Mouse (Mus musculus): Measurements from ENCODE around the gene Tuba3a. TPM values are rescaled to one million over a fixed set of nuclear protein-coding genes. Genes with fewer than 3 reads are reported as not detected.
"Not testable (repeated sequence)": the region's sequence is repeated elsewhere in the genome, so short reads cannot be mapped to it uniquely, and the experiment has no call there.

The Tuba3a gene
- polyA plus RNA-seq, 1 experiment = not detected

DNA sequence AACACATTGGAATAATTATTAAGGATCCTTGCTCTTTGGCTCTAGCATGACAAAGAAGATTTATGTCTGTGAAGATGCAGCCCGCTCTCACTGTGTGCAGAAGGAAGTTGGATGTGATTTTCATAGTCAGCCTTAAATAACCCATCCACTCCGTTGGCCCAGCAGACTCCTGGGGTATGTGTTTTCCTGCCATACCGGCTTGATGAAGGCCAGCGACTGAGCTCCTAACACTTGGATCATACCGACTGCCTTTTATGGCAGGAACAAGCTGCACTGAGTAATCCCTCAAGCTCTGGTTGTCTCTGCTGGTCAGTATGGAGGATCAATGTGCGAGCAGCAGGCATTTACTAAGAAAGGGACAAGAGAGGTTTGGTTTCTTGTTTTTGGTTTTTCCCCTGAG is 19.6 kb upstream of the Tuba3a start:
- no peak for TF ChIP-seq POLR2A (IDR thresholded peaks at IDR 0.05; ENCODE audit: borderline replicate concordance, extremely low read depth, insufficient read depth, insufficient read length, poor library complexity, severe bottlenecking)
- no peak for TF ChIP-seq CTCF (IDR thresholded peaks at IDR 0.05; ENCODE audit: borderline replicate concordance, extremely low read depth, insufficient read depth, insufficient read length)
- DNase-seq (ENCODE audit: low read depth) = no peak

DNA sequence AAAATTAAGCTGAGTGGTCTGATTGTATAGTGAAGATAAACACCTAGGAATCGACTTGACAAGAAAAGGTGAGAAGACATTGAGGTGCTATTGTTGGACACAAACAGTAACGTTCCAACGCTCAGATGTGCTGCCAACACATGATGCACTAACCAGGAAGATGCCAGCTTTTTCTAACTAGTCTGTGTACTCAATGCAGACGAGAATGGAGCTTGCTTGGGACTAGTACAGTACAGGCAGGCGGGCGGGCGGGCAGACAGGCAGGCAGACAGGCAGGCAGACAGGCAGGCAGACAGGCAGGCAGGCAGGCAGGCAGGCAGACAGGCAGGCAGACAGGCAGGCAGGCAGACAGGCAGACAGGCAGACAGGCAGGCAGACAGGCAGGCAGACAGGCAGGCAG is 18.6 kb upstream of the Tuba3a start:
- DNase-seq (ENCODE audit: low read depth) = not testable (repeated sequence)

- no peak for TF ChIP-seq POLR2A (IDR thresholded peaks at IDR 0.05; ENCODE audit: borderline replicate concordance, extremely low read depth, insufficient read depth, insufficient read length, poor library complexity, severe bottlenecking)
- TF ChIP-seq CTCF (IDR thresholded peaks at IDR 0.05; ENCODE audit: borderline replicate concordance, extremely low read depth, insufficient read depth, insufficient read length) = no peak
These were observed 17.4 kb upstream of the Tuba3a start for GRCm38 (mm10) chr6:125303242-125303641.

DNA sequence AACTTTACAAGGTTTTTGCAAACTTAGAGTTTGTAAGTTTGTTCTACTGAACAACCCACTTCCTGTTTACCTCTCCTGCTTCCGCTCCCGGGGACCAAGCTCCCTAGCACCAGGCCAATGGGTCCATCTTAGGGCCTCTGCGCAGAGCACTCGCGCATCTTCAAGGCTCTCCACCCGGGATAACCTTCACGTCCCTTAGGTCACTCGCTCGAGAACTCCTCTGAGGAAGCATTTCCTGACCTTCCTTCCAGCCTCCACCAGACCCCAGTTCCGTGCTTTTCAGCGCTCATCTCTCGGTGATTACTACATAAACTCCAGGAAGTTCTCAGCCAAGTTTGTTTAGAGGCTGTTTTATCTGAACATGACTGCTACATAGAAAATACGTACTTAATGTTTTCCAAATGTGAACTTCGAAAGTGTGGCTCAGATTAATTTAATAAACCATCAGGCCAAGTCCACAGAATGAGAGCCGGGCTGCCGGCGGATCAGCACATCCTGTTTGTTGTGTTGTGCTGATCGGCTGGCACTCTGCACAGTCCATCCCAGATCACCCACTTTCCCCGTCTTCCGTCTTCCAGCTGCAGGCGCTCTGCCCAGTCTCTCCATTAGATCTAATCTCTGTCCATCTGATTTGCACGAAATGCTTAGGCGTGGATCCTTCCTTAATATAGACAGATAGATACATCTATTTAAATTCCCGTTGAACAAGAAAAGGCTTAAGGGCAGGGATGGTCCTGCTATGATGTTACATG is 16.6 kb upstream of the Tuba3a start:
- TF ChIP-seq POLR2A (IDR thresholded peaks at IDR 0.05; ENCODE audit: borderline replicate concordance, extremely low read depth, insufficient read depth, insufficient read length, poor library complexity, severe bottlenecking) = no peak
- no peak for DNase-seq (ENCODE audit: low read depth)

More at GRCm38 (mm10) chr6:125303242-125303641, 17.4 kb upstream of the Tuba3a start:
- DNase-seq (ENCODE audit: low read depth) = peak; percentile 26

DNA sequence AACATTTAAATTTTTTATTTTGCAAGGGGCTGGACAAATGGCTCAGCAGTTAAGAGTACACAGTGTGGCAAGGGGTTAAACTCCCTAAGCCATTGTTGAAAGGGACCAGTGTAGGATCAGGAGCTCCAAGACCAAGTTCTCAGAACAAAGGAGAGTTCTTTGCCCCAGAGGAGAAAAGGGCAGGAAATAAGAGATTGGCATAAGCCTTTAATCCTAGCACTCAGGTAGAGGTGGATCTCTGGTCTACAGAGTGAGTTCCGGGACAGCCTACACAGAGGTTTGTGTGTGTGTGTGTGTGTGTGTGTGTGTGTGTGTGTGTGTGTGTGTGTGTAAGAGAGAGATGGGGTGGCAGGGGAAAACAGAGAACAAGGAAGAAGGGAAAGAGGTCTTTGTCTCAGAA is 15.1 kb upstream of the Tuba3a start:
- no peak for DNase-seq (ENCODE audit: low read depth)
- TF ChIP-seq CTCF (IDR thresholded peaks at IDR 0.05; ENCODE audit: borderline replicate concordance, extremely low read depth, insufficient read depth, insufficient read length) = no peak
- TF ChIP-seq POLR2A (IDR thresholded peaks at IDR 0.05; ENCODE audit: borderline replicate concordance, extremely low read depth, insufficient read depth, insufficient read length, poor library complexity, severe bottlenecking) = no peak

- no peak for DNase-seq (ENCODE audit: low read depth)
- no peak for TF ChIP-seq CTCF (IDR thresholded peaks at IDR 0.05; ENCODE audit: borderline replicate concordance, extremely low read depth, insufficient read depth, insufficient read length)
- TF ChIP-seq POLR2A (IDR thresholded peaks at IDR 0.05; ENCODE audit: borderline replicate concordance, extremely low read depth, insufficient read depth, insufficient read length, poor library complexity, severe bottlenecking) = no peak
These were observed 11.4 kb upstream of the Tuba3a start for GRCm38 (mm10) chr6:125297149-125297820.

GRCm38 (mm10) chr6:125294049-125294448 is 8.2 kb upstream of the Tuba3a start:
- TF ChIP-seq CTCF (IDR thresholded peaks at IDR 0.05; ENCODE audit: borderline replicate concordance, extremely low read depth, insufficient read depth, insufficient read length) (no peak), POLR2A (IDR thresholded peaks at IDR 0.05; ENCODE audit: borderline replicate concordance, extremely low read depth, insufficient read depth, insufficient read length, poor library complexity, severe bottlenecking) (no peak)
- no peak for DNase-seq (ENCODE audit: low read depth)

DNA sequence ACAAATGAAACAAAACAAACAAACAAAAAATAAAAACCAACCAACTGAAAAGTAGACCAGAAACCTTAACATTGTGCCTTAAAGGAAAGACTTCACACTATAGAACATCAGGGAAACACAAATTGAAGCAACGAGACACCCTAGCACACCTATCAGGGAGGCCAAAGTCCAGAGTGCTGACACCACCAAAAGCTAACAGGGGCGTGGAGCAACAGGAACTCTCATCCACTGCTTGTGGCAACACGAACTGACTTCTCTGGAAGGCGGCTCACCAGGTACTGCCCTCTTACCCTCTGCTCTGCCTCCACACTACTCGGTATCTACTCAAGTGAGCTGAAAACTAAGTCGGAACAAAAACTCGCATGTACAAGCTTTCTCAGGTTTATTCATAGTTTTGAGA is 6.4 kb upstream of the Tuba3a start:
- DNase-seq (ENCODE audit: low read depth) = no peak
- TF ChIP-seq POLR2A (IDR thresholded peaks at IDR 0.05; ENCODE audit: borderline replicate concordance, extremely low read depth, insufficient read depth, insufficient read length, poor library complexity, severe bottlenecking) = no peak
- TF ChIP-seq CTCF (IDR thresholded peaks at IDR 0.05; ENCODE audit: borderline replicate concordance, extremely low read depth, insufficient read depth, insufficient read length) = no peak

- DNase-seq (ENCODE audit: low read depth) = no peak
- no peak for TF ChIP-seq POLR2A (IDR thresholded peaks at IDR 0.05; ENCODE audit: borderline replicate concordance, extremely low read depth, insufficient read depth, insufficient read length, poor library complexity, severe bottlenecking)
- no peak for TF ChIP-seq CTCF (IDR thresholded peaks at IDR 0.05; ENCODE audit: borderline replicate concordance, extremely low read depth, insufficient read depth, insufficient read length)
These were observed 5.5 kb upstream of the Tuba3a start for GRCm38 (mm10) chr6:125291329-125291728.

- no peak for DNase-seq (ENCODE audit: low read depth)
- TF ChIP-seq CTCF (IDR thresholded peaks at IDR 0.05; ENCODE audit: borderline replicate concordance, extremely low read depth, insufficient read depth, insufficient read length) (no peak), POLR2A (IDR thresholded peaks at IDR 0.05; ENCODE audit: borderline replicate concordance, extremely low read depth, insufficient read depth, insufficient read length, poor library complexity, severe bottlenecking) (no peak)
These were observed 2.9 kb upstream of the Tuba3a start for GRCm38 (mm10) chr6:125288730-125289129.

DNA sequence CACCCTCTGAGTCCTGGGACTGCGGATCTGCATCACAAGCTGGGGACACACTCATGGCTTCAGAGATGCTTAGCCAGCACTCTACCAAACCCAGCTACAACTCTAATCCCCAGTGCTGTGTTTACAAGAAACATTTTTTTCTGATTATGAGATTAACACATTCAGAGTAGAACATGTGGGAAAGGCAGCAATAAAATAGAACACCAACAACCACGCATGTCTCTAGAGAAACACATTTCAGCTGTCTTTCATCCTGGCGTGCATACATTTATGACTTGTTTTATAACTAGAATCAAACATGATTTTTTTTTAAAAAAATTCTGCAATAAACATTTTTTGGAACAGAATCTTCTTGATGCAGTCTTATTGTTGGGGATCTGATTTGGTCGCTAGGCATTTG is 1.1 kb upstream of the Tuba3a start:
- TF ChIP-seq POLR2A (IDR thresholded peaks at IDR 0.05; ENCODE audit: borderline replicate concordance, extremely low read depth, insufficient read depth, insufficient read length, poor library complexity, severe bottlenecking) = no peak
- no peak for TF ChIP-seq CTCF (IDR thresholded peaks at IDR 0.05; ENCODE audit: borderline replicate concordance, extremely low read depth, insufficient read depth, insufficient read length)
- DNase-seq (ENCODE audit: low read depth) = no peak

DNA sequence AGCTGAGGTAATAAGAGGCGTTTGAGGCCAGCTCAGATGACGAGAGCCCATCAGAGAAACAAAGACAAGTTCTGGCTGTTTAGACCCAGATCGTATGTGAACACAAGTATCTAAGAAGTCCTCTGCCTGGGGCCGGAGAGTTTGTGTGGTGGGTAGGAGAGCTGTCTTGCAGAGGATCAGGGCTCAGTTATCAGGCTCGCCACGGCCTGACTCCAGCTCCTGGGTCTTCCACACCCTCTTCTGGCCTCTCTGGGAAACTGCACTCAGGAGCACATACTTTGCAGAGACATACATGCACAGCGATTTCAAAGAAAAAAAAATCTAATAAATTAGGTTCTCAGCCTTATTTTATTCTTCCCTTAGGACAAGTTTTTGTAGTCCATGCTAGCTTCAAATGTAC is 1.1 kb downstream of the Tuba3a start:
- TF ChIP-seq POLR2A (IDR thresholded peaks at IDR 0.05; ENCODE audit: borderline replicate concordance, extremely low read depth, insufficient read depth, insufficient read length, poor library complexity, severe bottlenecking) (no peak), CTCF (IDR thresholded peaks at IDR 0.05; ENCODE audit: borderline replicate concordance, extremely low read depth, insufficient read depth, insufficient read length) (no peak)

More for the DNA sequence above, 1.1 kb downstream of the Tuba3a start:
- no peak for DNase-seq (ENCODE audit: low read depth)
